Mouse (Mus musculus) embryonic facial prominence, embryonic 14.5 days (tissue): ENCODE data around the gene Rps21. TPM values are rescaled to one million over a fixed set of nuclear protein-coding genes. Genes with fewer than 3 reads are reported as not detected.
A peak's percentile ranks its signal among the peaks of the same experiment; 100 is the strongest.

Experiments used
- ATAC-seq: fragments of 200-750 bp; cut with Nextera tagmentation; 2 replicates; pipeline ENCODE4 v1.8.0; 2017; ENCODE audit warnings: low read depth, moderate number of reproducible peaks, moderate TSS enrichment
- DNase-seq: peaks from one replicate; pipeline ENCODE4 v3.0.0-alpha.2; 2015; ENCODE audit warnings: low spot score
- H3K27ac ChIP-seq: fragments of 300-500 bp; sonication (generic); replicated peaks from 2 replicates; pipeline ENCODE4 v1.5.1; 2014; ENCODE audit warnings: low read depth, mild to moderate bottlenecking, low read length, moderate library complexity
- H3K27me3 ChIP-seq: fragments of 300-500 bp; sonication (generic); replicated peaks from 2 replicates; pipeline ENCODE4 v1.6.1; 2014; ENCODE audit warnings: low read length; ENCODE audit not compliant: control insufficient read depth, insufficient read depth
- H3K36me3 ChIP-seq: fragments of 300-500 bp; sonication (generic); 2 replicates; pipeline ENCODE4 v1.6.1; 2014; ENCODE audit warnings: low read length, mixed read lengths; ENCODE audit not compliant: control insufficient read depth, insufficient read depth
- H3K4me1 ChIP-seq: fragments of 300-500 bp; sonication (generic); 2 replicates; pipeline ENCODE4 v1.6.1; 2014; ENCODE audit warnings: antibody characterized with exemption, low read length; ENCODE audit not compliant: control insufficient read depth, insufficient read depth
- H3K4me2 ChIP-seq: fragments of 300-500 bp; sonication (generic); 2 replicates; pipeline ENCODE4 v1.6.1; 2014; ENCODE audit warnings: low read depth, mild to moderate bottlenecking, low read length, moderate library complexity, mixed read lengths
- H3K4me3 ChIP-seq: fragments of 300-500 bp; sonication (generic); 2 replicates; pipeline ENCODE4 v1.5.1; 2014; ENCODE audit warnings: low read depth, mild to moderate bottlenecking, low read length
- H3K9ac ChIP-seq: fragments of 300-500 bp; sonication (generic); 2 replicates; pipeline ENCODE4 v1.6.1; 2014; ENCODE audit warnings: low read depth, mild to moderate bottlenecking, low read length, moderate library complexity, mixed read lengths
- H3K9me3 ChIP-seq: fragments of 300-500 bp; sonication (generic); 2 replicates; pipeline ENCODE4 v1.6.1; 2016; ENCODE audit warnings: low read length; ENCODE audit not compliant: control insufficient read depth
- WGBS: fragments of 180-500 bp; shearing (Covaris S2); extraction: QIAGEN DNeasy Blood & Tissue Kit; methylation state at CpG from one replicate; pipeline ENCODE4 v1.1.7; 2014; 5-methylcytosine and 5-hydroxymethylcytosine counted together
- polyA plus RNA-seq: library from polyadenylated mRNA; unstranded; fragments of >200 nt; fragmentation: Nextera tagmentation; extraction: Ambion mirVana; gene quantifications from 2 replicates; pipeline ENCODE4 v1.2.1, GENCODE M21; 2014

Rps21 gene
- polyA plus RNA-seq, 1 experiment from 2014 or later = 787 TPM

DNA sequence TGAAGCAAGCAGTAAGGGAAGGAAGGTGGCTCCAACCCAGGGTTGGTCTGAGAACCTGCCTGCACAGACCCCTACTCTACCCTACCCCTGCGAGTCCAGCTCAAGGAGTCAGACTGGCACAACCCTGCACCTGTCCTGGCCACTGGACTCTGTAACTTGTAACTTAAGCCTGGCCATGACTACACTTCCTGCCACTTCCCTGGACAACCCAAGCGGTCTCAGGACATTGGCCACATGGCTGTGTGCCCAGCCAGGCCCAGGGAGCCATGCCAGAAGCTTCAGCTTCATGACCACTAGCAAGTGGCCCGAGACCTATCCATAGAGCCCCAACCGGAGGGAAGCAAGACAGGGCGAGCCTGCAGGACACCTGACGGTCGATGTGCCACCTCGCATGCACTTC, 39.6 kb upstream of the Rps21 start:
- DNase-seq (no peak), ATAC-seq (no peak)
- Histone ChIP-seq H3K9me3 (no peaks in the 10 kb centered on the region), H3K4me1 (peaks cover 12% of the 10 kb centered on the region; the same call in 1 of the 2 replicates), H3K9ac (no peak overlapping the region), H3K4me3 (no peak overlapping the region), H3K4me2 (no peak overlapping the region), H3K36me3 (no peaks in the 10 kb centered on the region), H3K27me3 (no peaks in the 10 kb centered on the region), H3K27ac (no peak overlapping the region)
- 88% methylated on average over 8 of the region's 8 CpGs for WGBS

DNA sequence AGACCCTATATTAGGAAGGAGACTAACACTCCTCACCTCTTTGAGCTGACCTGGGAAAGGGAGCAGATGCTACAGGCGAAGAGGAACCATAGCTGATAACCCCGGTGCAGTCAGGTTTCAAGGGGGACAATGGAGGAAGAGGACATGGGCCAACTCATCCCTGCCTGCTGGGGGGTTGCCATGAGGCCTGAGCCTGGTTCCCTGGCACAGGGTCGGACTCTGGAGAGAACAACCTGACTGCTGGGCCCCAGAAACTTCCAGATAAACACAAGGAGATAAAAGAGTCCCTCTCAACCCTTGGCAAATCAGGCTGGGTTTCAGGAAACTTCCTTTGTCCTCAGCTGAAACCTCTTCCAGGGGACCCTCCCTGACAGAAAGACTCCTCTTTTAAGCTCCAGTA, 38.9 kb upstream of the Rps21 start:
- no peak overlapping the region for H3K4me3 ChIP-seq
- no peaks in the 10 kb centered on the region for H3K9me3 ChIP-seq
- DNase-seq (no peak), ATAC-seq (no peak)
- peak overlapping the region; percentile 55; the same call in 1 of the 2 replicates for H3K27ac ChIP-seq
- H3K36me3 ChIP-seq = no peaks in the 10 kb centered on the region
- H3K4me1 ChIP-seq = peaks cover 12% of the 10 kb centered on the region; the same call in 1 of the 2 replicates
- no peak overlapping the region for H3K9ac ChIP-seq
- H3K4me2 ChIP-seq = no peak overlapping the region
- H3K27me3 ChIP-seq = no peaks in the 10 kb centered on the region
- WGBS = 60% methylated on average over 3 of the region's 3 CpGs

DNA sequence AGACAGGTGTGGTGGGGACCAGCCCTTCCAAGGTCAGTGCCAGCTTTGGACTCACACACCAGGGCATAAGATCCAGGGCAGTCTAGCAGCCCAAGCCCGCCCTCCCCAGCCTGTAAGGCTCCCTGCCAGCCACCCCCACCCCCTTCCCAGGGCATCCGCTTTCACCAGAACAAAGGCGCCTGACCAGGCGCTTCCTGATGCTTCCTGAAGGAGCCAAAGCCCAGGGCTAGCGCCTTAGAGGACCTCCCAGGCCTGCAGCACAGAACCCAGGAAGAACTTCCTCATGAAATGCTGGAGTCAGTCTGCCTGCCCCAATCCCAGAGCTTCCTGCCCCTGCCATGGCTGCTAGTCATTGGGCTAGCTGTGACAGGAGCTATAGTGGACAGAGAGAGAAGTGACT, 38.5 kb upstream of the Rps21 start:
- Histone ChIP-seq H3K9me3 (no peaks in the 10 kb centered on the region), H3K36me3 (no peaks in the 10 kb centered on the region), H3K4me3 (no peak overlapping the region), H3K4me1 (peaks cover 12% of the 10 kb centered on the region; the same call in 1 of the 2 replicates), H3K4me2 (no peak overlapping the region), H3K9ac (no peak overlapping the region), H3K27me3 (no peaks in the 10 kb centered on the region; the same call in 1 of the 2 replicates), H3K27ac (peak overlapping the region; percentile 55; the same call in 1 of the 2 replicates)
- no peak; the same call in 1 of the 2 replicates for ATAC-seq
- peak; percentile 59 for DNase-seq
- WGBS = 24% methylated on average over 5 of the region's 5 CpGs

DNA sequence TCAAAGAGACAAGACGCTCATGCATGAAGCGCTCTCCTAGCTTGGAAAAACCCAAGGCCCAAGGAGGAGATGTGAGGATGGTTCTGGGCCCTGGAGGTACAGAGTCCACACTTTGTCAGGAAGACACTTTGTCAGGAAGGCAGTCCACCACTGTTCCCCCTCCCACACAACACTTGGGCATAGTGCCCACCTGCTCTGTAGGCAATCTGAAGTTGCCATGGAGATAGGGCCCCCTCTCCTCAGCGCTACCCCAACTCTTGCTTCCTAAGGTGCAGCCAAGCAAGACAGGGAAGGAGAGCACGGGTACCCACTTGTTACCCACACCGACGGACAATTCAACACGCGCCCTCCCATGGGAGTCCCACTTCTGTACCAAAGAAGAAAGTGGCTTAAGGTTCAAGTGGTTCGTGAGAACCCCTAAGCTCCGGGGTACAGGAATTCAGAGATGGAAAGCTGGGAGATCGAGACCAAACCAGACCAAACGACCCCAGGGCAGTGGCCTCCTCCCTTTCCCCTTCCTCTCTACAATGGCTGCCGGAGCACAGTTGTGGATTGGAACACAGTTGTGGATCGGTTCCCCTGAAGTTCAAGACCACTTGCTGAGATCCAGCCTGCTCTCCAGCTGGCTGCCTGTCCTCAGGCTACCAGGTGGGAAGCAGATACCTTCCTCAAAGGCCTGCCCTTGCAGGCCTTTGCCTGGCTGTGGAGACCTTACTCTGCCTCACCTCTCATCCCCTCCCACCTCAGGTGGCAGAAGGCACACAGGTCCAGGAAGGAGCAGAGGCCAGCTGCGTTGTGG, 37.8 kb upstream of the Rps21 start:
- WGBS = 73% methylated on average over 15 of the region's 15 CpGs
- ATAC-seq (no peak), DNase-seq (no peak)
- H3K27ac ChIP-seq = peak overlapping the region; percentile 39; the same call in 1 of the 2 replicates
- H3K27me3 ChIP-seq = peaks cover 4% of the 10 kb centered on the region
- H3K4me3 ChIP-seq = no peak overlapping the region
- H3K9ac ChIP-seq = no peak overlapping the region
- H3K9me3 ChIP-seq = no peaks in the 10 kb centered on the region
- H3K4me1 ChIP-seq = peaks cover 12% of the 10 kb centered on the region; the same call in 1 of the 2 replicates
- H3K4me2 ChIP-seq = no peak overlapping the region
- no peaks in the 10 kb centered on the region for H3K36me3 ChIP-seq

DNA sequence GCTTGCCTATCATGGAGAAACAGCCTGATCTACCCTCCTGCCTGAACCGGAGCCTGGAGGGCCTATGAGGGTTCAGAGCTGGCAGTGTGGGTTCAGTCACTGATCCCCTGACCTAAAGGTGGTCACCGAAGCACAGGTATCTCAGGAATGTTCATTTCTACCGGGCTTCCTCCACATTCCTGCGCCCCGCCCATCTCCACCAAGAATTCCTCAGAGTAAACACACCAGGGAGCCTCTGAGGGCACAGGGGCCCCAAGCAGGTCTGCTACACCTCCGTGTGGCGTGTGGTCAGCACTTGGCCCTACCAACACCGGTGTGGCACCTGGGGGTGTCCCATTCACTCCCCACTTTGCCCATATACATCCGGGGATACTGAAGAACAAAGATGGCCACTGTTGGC, 37.0 kb upstream of the Rps21 start:
- Histone ChIP-seq H3K27me3 (peaks cover 12% of the 10 kb centered on the region), H3K4me3 (no peak overlapping the region), H3K36me3 (no peaks in the 10 kb centered on the region), H3K4me2 (no peak overlapping the region), H3K9ac (no peak overlapping the region), H3K4me1 (peaks cover 10% of the 10 kb centered on the region; the same call in 1 of the 2 replicates), H3K9me3 (no peaks in the 10 kb centered on the region), H3K27ac (no peak overlapping the region)
- WGBS = 71% methylated on average over 9 of the region's 9 CpGs
- DNase-seq = no peak
- ATAC-seq = no peak

DNA sequence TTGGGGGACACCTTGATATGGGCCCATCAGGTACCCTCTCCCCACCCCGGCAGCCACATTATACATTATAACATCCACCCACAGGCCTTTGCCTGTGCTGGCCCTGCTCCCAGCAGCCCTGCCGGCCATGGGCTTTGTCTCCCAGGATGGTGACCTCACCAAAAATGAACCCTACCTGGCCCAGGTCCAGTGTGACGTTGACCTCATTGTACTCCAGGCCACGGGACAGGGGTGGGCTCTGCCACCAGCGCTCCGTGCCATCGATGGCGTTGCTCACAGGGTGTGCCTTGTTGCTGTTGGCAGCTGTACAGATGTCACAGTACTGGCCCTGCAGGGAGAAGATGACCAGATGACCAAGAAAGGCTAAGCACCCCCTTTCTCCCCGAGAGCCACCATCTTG, 36.1 kb upstream of the Rps21 start:
- ATAC-seq (no peak), DNase-seq (no peak)
- no peak overlapping the region for H3K4me2 ChIP-seq
- H3K4me1 ChIP-seq = peaks cover 10% of the 10 kb centered on the region; the same call in 1 of the 2 replicates
- H3K27me3 ChIP-seq = peaks cover 21% of the 10 kb centered on the region
- no peak overlapping the region for H3K27ac ChIP-seq
- H3K36me3 ChIP-seq = no peaks in the 10 kb centered on the region
- H3K9ac ChIP-seq = no peak overlapping the region
- no peak overlapping the region for H3K4me3 ChIP-seq
- no peaks in the 10 kb centered on the region for H3K9me3 ChIP-seq
- WGBS = 91% methylated on average over 9 of the region's 9 CpGs

DNA sequence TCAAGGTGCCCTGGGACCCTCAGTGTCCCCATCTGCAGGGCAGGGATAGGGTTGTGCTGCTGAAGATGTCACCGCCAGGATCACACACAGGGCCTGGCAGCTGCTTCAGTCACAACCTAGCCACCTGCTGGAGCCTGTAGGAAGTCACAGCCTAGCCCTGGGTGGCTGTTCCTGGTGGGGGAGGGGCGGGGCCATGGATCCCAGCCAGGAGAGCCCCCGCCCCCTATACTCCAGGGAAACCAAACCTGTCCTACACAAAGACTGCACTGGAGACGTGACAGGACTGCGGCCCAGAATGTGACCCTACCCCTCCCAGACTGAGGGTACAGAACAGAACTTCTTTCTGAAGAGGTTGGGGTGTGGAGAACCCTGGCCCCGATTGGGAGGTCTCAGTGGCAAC, 34.9 kb upstream of the Rps21 start:
- no peak overlapping the region for H3K27ac ChIP-seq
- ATAC-seq (peak; percentile 54), DNase-seq (peak; percentile 74)
- WGBS = 7% methylated on average over 4 of the region's 6 CpGs
- peaks cover 14% of the 10 kb centered on the region for H3K4me1 ChIP-seq
- peak overlapping the region; percentile 97 for H3K4me2 ChIP-seq
- 0 out of 2 replicates have a peak overlapping the region, but pooled peaks have one; percentile 46 for H3K9ac ChIP-seq
- no peak overlapping the region for H3K4me3 ChIP-seq
- H3K36me3 ChIP-seq = no peaks in the 10 kb centered on the region
- no peaks in the 10 kb centered on the region for H3K9me3 ChIP-seq
- H3K27me3 ChIP-seq = peaks cover 31% of the 10 kb centered on the region

DNA sequence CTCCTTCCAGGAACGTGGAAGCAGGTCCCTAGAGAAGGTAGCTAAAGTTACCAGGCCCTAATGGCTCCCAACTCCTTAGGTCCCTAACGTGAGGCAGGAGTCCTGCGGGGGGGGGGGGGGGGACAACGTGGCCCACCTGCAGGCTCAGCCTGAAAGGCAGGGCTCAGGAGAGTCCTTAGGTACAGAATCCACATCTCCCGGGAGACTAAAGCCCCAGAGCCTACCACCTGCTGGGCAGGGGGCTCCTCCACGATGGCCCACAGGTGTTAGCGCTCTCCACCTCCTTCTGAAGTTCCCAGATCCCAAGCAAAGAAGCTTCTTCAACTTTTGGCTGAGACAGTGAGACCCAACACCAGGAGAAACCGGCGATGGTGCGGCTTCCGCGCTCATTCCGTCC, 32.5 kb upstream of the Rps21 start:
- peak overlapping the region; percentile 63 for H3K27ac ChIP-seq
- peak overlapping the region; percentile 65 for H3K9ac ChIP-seq
- no peaks in the 10 kb centered on the region for H3K9me3 ChIP-seq
- ATAC-seq = no peak
- H3K4me1 ChIP-seq = peaks cover 21% of the 10 kb centered on the region
- H3K4me3 ChIP-seq = peak overlapping the region; percentile 63
- H3K36me3 ChIP-seq = no peaks in the 10 kb centered on the region
- peak overlapping the region; percentile 97 for H3K4me2 ChIP-seq
- 0% methylated on average over 11 of the region's 13 CpGs for whole genome bisulfite sequencing
- no peak for DNase-seq
- H3K27me3 ChIP-seq = peaks cover 33% of the 10 kb centered on the region
